Mouse (Mus musculus) CD4-positive helper T cell, adult 2 months (primary cell): ENCODE results near the gene Rgl1.
A peak's percentile ranks its signal among the peaks of the same experiment; 100 is the strongest.

Experiments
- DNase-seq: peaks from one replicate; pipeline ENCODE4 v3.0.0-alpha.2; 2012; ENCODE audit warnings: low read depth, missing footprints, low spot score

The Rgl1 gene

DNA sequence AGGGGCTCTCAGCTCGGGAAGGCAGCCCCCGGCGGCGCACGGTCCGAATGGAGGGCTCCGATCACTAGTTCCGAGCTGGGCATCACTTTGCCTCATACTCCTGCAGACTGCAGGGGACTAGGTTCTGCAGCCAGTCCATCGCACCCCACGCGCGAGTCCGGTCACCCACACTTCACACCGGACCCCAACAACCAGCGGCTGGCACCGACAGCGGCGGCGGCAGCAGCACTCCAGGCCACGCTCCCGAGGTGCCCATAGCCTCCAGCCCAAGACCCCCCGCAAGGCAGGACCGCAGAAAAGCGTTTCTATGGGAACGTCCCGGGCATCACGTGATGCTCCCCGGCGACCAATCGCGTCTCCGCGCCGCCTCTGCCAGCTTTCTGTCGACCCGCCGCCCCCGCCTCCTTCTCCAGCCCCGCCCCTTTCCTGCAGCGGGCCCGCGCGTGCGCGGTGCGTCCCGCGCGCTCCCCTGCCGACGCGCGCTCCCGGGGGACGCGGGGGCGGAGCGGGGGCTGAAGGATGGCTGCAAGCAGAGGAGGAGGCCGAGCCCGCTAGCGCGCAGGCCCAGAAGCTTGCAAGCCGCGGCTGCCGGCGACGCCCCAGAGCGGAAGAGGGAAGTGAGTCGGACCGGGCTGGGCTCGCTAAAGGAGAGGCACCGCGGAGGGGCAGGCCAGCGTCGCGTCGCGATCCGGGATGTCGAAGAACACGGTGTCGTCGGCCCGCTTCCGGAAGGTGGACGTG is at the start of gene Rgl1, which contains the start of gene Arpc5:
Rgl1 (minus strand) TSS at position 320 of the 741 bp plus-strand sequence.
Arpc5 (plus strand) TSS at position 511 of the 741 bp plus-strand sequence.
- DNase-seq, result peak; percentile 98

DNA sequence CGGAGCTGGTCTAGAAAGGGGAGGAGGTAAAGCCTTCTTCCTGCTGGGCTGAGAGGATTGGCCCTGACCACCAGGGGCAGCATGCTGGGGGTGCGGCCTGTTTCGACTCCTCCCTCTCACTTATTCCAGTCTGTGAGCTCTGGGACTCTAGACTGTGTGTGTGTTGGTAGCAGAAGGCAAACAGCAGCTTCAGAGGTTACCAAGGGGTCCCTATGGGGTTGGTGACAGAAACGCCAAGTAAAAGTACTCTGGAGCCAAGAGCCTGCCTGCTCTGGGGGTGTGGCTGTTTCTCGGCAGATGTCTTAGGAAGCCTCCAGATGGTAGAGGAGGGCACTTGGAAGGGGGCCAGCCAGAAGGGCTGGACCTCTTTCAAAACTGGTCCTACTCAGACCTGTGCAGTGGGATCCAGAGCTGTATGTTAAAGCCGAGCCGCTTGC is 49.1 kb upstream of the Rgl1 start:
- DNase-seq, result no peak

DNA sequence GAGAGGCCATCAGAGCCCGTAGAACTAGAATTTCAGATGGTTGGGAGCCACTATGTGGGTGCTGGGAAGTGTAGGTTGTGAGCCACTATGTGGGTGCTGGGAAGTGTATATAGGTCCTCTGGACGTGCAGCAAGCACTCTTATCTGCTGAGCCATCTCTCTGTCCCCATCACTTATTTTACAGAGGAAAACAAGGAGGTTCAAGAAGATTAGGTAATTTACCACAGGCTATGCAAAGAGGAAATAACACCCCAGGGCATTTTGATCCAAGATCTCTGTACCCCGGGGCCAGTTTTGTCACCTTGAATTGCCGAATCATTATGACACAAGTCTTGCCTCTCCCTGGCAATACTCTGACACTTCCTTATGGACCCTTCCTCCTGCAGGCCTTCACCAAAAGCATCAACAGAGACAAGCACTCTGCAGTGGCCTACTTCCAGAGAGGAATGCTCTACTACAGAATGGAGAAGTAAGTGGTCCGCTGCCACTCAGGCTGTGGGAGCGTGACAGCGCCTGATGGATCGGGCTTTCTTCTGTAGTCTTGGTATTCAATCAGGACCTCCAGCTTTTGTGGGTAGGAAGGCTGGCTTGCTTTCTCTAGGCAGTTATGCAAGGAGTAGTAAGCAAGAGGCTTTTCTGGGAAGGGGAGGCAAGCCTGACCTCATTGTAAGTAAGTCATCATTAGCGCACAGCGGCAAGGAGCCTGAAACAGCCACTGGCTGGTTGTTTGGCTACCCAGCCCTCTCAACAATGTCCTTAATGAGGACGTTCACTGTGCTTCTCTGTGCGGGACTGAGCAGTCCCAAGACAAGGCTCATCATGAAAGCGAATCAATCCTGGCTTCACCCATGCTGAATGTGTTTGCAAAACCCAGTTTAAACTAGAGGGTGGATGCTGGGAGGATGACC is 44.6 kb upstream of the Rgl1 start:
- DNase-seq, result no peak

DNA sequence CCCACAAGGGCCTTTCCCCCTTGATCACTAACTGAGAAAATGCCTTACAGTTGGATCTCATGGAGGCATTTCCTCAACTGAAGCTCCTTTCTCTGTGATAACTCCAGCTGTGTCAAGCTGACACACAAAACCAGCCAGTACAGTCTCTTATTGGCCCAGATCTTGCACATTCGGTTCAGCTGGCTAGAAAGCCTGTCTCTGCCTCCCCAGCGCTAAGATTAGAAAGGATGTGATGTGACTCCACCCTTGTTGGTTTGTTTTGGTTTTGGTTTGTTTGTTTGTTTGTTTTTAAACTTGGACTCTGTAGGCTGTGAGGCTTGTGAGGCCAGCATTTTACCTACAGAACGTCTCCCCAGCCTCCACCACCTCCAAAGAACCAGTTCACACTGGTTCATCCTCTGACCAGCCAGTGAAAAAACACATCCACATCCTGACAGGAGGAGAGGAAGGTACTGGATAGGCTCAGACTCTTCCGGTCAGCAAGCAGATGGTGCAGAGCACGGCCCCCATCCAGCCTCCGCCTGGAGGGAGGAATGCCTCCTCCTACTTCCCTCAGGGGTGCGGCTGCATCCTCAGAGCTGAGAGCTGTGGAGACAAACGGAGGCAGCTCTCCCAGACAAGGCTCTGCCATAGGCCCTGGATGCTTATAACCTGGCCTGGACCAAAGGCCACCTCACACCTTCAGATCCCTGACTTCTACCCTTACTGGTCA is 43.5 kb upstream of the Rgl1 start:
- DNase-seq, result no peak

DNA sequence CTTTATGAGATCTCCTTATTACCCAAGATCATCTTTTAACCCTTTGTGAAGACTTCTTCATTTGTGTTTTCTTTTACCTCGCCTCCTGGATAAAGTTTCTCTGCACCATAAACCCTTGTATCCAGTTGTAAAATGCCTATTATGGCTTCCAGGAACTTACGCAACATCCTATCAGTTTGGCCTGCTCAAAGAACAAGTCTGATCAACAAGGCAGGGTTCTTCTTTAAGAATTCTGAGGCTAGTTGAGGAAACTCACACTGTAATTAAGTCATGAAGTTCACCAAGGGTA is 42.2 kb upstream of the Rgl1 start:
- no peak for DNase-seq

DNA sequence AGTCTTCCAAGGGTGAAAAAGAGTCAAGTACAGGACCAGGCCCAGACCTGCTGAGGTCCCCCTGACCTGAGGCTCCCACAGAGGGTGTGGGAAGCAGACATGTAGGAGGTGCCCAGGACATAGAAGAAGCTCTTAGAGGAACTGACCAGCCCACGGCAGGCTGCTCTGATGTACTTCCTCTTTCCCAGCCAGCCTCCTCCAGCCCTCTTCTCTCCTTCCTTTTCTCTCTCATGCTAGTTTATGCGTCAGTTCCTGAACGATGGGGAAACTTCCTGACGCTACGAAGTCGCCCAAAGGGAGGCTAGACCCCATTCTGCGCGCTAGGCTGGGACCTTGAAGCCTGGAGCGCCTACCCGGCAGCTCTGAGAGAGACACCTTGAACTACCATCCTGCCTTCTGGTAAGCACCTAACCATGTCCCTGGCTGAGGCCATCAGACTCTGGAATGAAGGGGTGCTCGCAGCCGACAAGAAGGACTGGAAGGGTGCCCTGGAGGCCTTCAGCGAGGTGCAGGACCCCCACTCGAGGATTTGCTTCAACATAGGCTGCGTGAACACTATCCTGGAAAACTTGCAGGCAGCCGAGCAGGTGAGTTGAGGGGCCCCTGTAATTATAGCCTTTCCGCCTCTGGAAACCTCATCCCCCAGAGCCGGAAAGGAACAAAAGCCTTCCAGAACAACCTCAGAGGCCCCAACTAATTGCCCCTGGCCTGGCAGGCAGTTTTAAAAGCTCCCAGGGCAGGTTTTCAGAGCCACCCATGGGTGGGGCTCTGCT is 41.7 kb upstream of the Rgl1 start:
- no peak for DNase-seq

DNA sequence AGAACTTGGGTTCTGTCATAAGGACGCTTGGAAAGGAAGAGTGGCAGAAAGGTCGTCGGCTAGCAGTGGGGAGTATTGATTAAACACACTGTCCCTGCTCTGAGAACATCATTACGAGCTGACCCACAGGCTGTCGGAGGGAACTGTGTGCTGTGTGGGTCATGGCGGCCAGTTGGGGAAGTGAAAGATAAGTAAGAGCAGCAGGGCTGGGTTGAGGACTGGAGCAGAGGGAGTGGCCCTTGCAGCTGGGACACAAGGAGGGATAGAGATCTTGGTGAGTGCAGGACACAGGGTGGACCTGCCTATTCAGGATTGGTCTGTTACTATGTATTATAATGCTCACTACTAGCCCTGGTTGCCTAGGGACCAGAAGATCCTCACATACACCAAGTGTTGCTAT is 38.8 kb upstream of the Rgl1 start:
- no peak for DNase-seq

DNA sequence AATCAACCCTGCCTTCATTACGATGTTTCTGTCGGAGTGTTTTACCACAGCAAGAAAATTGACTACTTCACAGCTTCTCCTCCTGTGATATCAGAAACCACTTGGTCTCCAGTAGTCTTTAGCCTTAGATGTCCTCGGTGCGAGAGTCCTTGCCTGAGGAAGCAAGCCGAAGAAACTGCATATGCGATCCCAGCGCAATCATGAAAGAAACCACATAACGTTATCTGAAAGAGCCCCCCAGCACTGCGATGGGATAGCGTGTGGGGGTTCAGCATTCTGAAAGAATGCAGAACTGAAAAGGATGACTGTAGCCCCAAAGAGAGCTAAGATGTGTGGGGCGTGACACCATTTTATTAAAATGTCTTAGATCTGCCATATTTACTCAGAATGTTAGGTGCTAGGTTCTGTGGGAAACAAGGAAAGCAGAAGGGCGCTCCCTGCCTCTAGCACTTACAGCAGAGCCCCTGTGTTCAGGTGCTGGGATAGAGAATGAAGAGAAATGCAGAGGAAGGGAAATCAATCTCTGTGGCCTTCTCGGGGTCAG is 34.6 kb upstream of the Rgl1 start:
- no peak for DNase-seq

DNA sequence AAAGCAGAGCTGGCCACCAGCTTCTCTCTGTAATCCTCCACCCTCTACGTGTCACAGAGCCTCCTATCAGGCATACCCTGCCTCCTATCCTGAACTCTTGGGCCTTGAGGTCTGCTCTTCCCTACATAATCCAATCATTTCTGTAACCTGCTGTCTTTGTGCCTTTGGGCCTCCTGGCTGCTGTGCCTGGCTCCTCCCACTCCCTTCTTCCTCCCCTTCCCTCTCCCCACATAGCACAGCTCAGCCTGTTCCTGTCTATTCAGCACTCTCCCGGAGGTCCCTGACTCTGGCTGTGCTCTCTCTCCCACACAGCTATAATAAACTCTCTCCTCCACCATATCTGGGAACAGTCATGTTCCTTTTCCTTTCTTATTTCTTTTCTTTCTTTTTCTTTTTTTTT is 33.7 kb upstream of the Rgl1 start, which contains the start of gene Ncf2:
Ncf2 (plus strand) TSS at position 298 of the 400 bp plus-strand sequence.
- no peak for DNase-seq

DNA sequence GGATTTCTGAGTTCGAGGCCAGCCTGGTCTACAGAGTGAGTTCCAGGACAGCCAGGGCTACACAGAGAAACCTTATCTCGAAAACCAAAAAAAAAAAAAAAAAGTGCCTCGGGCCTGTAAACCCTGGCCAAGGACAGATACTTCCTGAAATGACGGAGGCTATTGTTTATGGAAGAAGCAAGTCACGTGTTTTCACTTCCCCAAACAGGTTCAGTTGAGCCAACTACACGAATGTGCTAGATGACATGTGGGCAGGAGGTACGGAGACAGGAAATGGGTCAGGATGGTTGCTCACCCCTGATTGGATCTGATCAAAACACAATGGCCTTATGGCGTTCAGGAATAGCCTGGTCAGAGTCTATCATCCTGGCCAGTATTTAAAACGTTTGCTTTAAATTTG is 32.0 kb upstream of the Rgl1 start:
- no peak for DNase-seq

DNA sequence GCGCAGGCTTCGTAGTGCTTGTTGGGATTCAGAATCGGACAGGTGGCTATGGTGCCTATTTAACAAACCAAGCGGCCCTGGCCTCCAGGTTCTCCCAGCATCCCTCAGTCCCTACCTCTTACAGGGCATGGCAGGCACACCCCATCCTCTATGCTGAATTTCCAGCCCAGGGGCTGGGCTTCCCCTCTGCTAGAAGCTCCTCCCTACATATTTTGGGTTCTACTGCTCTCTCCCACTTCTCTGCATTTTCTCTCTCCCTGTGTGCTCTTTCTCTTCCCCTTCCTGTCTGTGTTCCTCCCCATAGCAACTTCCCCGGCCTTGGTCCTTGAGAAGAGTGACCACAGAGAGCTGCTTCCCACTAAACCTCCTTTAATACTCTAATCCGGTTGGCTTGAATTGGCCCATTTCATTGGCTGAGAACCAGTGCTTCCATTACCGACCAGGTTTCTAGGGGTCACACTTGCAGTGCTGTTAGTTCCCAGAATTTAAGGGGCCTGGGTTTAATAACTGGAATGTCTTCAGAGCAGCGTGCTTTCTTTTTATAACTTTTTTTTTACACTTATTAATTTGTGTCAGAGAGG is 30.6 kb upstream of the Rgl1 start:
- no peak for DNase-seq

DNA sequence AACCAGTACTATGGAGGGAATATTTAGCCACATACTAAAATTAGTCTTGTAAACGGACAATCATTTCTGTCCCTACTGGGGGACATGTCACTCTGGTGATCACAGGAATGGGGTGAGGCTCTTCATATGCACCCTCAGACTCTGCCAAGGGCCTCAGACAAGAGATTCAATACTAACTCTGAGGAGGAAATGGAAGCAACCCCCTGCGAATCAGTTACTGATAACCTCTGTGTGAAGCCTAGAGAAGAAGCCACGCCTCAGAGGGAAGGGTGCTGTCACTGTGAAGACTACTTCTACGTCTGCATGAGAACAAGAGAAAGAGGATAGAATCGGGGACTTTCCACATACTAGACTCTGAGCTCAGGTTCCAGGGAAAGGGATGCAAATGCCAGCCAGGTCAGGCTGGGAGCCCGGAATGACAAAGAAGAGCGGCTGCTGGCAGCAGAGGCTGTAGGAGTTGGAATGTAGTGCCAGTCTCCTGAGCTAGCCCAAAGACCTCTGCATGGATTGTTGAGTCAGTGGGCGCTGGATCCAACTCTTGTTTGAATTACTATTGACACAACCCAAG is 29.6 kb upstream of the Rgl1 start:
- DNase-seq, result no peak

DNA sequence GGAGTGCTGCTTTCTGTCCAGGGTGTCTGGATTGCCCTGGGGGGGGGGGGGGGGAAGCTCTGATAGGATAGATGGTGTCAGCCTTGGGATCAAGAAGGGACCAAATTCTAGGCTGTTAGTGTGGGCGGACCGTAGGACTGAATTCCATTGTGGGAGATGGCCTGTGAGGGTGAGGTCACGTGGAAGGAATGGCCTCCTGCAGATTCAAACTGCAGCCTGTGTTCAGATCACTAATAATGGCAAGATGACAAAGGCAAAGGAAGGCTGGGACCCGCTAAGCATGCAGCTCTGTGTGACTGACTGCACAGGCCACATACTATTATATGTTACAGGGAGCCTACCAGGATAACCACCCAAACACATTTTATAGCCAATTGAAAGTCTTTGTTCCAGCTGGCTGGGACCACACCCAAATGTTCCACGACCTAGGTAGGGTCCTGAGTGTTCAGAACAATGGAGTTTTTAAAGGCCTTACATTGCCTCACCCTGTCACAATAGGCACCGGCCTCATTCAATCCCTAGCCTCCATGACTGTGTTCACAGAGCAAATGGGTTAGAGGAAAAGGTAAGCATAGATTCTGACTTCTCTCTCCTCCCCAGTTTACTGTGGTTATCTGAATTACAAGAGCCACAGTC is 27.5 kb upstream of the Rgl1 start:
- no peak for DNase-seq

DNA sequence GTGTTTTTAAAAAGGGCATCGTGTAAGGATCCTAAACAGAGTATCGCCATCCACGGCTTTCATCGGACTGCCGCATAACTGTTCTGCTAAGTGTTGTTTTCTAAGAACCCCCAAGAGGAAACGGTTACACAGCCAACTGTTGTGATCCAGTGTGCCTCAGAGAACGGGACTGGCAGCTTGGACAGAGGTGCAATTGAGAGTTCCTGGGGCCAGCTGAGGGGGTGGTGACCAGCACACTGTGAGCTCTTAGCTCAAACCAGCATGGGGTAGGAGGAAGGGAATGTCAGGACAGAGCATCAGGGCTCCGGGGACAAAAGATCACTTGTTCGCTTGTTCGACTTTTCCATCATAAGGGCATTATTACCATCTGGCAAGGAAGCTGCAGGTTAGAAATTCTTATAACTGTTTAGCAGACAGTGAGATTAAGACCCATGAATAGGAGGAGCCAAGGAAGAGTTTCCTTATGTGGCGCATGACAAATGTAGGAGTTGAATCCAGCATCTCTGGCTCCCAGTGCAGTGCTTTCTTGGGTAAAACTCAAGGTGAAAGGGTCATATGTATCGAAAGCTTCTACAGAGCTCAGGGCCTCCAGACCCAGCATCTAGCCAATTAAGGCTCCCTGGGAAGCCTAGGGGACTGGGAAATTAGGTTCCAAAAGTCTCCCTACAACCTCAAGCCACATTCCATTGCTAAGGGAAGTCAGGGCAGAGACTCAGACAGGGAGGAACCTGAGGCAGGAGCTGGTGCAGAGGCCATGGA is 26.8 kb upstream of the Rgl1 start:
- no peak for DNase-seq

DNA sequence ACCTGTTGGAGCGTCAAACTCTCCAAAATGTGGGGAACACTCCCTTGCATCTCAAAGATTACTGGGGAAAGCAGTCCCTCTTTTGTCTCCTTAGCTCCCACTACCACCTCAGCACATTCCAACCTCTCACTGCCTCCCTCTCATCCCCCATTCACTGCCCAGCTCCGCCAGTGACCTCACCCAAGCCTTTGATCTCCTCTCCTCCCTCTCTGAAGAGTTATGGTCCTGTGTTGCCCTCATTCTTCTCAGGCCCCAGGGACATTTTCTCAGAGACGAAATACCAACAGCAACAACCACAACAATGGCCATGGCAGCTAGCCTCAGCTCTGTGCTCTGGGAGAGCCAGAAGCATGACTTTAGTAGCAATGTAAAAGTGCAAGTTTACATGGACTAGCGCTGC is 25.1 kb upstream of the Rgl1 start:
- DNase-seq, result no peak

DNA sequence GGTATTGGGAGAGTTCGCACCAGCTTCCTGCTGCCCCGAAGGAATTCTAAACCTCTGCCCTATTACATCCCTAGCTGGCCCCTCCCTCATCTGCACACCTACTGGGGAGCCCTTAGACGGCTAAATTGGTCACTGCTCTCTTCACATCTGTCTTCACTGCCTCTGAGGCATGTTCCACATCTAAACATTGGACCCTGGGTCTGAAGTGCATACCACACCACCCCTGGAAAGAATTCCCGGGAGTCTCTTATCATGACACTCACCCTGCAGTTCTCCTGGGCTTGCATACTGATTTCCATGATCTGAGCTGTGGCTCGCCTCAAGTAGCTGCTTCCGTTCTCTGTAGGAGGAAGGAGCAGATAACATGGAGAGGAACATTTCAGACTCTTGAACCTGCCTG is 24.7 kb upstream of the Rgl1 start:
- no peak for DNase-seq

DNA sequence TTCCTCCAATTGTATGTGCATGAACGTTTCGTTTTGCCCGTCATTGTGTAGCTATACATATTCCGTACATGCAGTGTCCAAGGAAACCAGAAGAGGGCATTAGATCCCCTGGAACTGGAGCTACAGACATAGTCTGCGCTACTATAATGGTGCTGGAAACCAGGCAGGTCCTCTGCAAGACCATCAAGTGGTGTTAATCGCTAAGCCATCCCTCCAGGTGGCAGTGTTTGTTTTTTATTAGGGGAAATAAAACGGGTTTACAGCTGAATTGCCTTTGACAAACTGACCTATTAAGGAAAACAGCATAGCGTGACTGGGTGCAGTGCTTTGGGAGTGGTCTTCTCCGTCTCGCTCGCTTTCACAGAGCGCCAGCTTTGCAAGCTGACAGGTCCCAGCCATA is 24.1 kb upstream of the Rgl1 start:
- DNase-seq, result peak; percentile 26

DNA sequence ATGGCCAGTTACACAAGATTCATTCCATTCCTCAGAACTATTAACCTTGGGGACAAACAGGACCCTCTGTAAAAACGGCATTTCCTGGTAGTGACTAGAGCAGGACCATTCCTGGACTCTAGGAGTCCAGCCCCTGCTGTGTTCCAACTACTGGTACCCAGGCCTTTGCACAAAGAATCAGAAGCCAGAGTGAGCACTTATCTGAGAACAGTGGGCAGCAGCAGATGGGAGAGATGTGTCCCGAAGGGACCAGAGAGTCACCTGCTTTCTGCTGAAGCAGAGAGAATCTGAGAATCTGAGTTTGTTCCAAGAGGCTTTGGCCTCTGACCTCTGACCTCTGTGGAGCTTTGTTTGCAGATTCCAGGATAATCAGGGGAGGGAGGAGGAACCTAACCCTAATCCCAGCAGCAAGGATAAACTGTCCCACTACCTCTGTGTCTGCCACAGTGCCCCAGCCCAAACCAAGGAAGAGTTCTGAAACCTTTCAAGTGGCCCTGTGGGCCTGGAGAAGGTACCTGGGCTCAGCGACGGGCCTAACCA is 22.0 kb upstream of the Rgl1 start:
- no peak for DNase-seq

DNA sequence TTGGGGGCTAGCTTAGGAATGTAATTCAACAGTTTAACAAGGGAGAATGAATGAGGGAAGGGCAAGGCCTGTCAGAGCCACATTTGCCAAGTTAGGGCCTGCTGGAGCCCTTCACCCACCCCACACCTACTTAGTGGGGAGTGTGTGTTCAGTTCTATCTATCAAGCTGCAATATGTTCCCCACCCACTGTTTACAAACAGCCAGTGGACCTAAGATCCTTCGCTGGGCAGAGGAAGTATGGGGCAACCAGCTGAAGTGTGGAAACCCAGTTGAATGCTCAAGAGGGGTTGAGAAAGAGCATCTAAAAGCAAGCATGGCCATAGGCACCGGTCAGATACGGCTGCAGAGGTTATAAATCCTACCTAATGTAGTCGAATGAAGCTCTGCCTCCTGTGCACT is 20.8 kb upstream of the Rgl1 start:
- DNase-seq, result no peak
